Mouse (Mus musculus): ENCODE measurements around the gene Ifng. TPM values are rescaled to one million over a fixed set of nuclear protein-coding genes. Genes with fewer than 3 reads are reported as not detected.

Gene Ifng
- total RNA-seq (2014; rRNA removed) (not detected in 2 replicates), polyA plus RNA-seq (2012; rRNA removed) (0.07 and 0.10 TPM in 2 replicates)

GRCm38 (mm10) chr10:118440742-118441240 is at the start of gene Ifng:
TSS of gene Ifng (plus strand) at chr10:118441046.
- Histone ChIP-seq H3K4me1 (ENCODE audit: control insufficient read depth, insufficient read depth, low read length) (no peaks in the 10 kb centered on the region), H3K36me3 (ENCODE audit: control insufficient read depth, insufficient read depth, low read length) (no peaks in the 10 kb centered on the region), H3K4me3 (ENCODE audit: insufficient read depth, low read depth, low read length) (no peak within 1 kb of the TSS), H3K27me3 (ENCODE audit: control insufficient read depth, insufficient read depth, low read length) (no peaks in the 10 kb centered on the region), H3K27ac (replicated peaks; ENCODE audit: insufficient read depth, low read depth, low read length) (no peak within 1 kb of the TSS), H3K9ac (ENCODE audit: low read depth, low read length) (no peak within 1 kb of the TSS), H3K79me2 (ENCODE audit: control insufficient read depth, insufficient read depth, low read length) (no peaks in the 10 kb centered on the region)
- TF ChIP-seq POLR2A (IDR thresholded peaks at IDR 0.05; ENCODE audit: extremely low read depth, insufficient read depth, low read length) (no peak), CTCF (IDR thresholded peaks at IDR 0.05; ENCODE audit: low read depth, low read length) (no peak)
- WGBS: 90% methylated on average over 11 of the region's 11 CpGs
- no peak for DNase-seq (ENCODE audit: extremely low read depth, low read depth, low spot score)

- Histone ChIP-seq H3K36me3 (ENCODE audit: control insufficient read depth, insufficient read depth, low read length) (no peaks in the 10 kb centered on the region), H3K79me2 (ENCODE audit: control insufficient read depth, insufficient read depth, low read length) (no peaks in the 10 kb centered on the region), H3K4me1 (ENCODE audit: control insufficient read depth, insufficient read depth, low read length) (no peaks in the 10 kb centered on the region), H3K27me3 (ENCODE audit: control insufficient read depth, insufficient read depth, low read length) (no peaks in the 10 kb centered on the region), H3K9ac (ENCODE audit: low read depth, low read length) (no peak overlapping the region), H3K4me3 (ENCODE audit: insufficient read depth, low read depth, low read length) (no peak overlapping the region), H3K27ac (replicated peaks; ENCODE audit: insufficient read depth, low read depth, low read length) (no peak overlapping the region)
- TF ChIP-seq POLR2A (IDR thresholded peaks at IDR 0.05; ENCODE audit: extremely low read depth, insufficient read depth, low read length) (no peak), CTCF (IDR thresholded peaks at IDR 0.05; ENCODE audit: low read depth, low read length) (no peak)
- 79% methylated on average over 16 of the region's 16 CpGs for WGBS
- no peak for DNase-seq (ENCODE audit: extremely low read depth, low read depth, low spot score)
Observed at GRCm38 (mm10) chr10:118399917-118400316, 40.9 kb upstream of the Ifng start.

- TF ChIP-seq POLR2A (IDR thresholded peaks at IDR 0.05; ENCODE audit: extremely low read depth, insufficient read depth, low read length) (no peak), CTCF (IDR thresholded peaks at IDR 0.05; ENCODE audit: low read depth, low read length) (no peak)
- DNase-seq (ENCODE audit: extremely low read depth, low read depth, low spot score): no peak
- Histone ChIP-seq H3K4me3 (ENCODE audit: insufficient read depth, low read depth, low read length) (no peak overlapping the region), H3K36me3 (ENCODE audit: control insufficient read depth, insufficient read depth, low read length) (no peaks in the 10 kb centered on the region), H3K4me1 (ENCODE audit: control insufficient read depth, insufficient read depth, low read length) (no peaks in the 10 kb centered on the region), H3K27me3 (ENCODE audit: control insufficient read depth, insufficient read depth, low read length) (no peaks in the 10 kb centered on the region), H3K27ac (replicated peaks; ENCODE audit: insufficient read depth, low read depth, low read length) (no peak overlapping the region), H3K79me2 (ENCODE audit: control insufficient read depth, insufficient read depth, low read length) (no peaks in the 10 kb centered on the region), H3K9ac (ENCODE audit: low read depth, low read length) (no peak overlapping the region)
- WGBS: 75% methylated on average over 5 of the region's 5 CpGs
Observed at GRCm38 (mm10) chr10:118406463-118407221, 34.2 kb upstream of the Ifng start.

- Histone ChIP-seq H3K27ac (replicated peaks; ENCODE audit: insufficient read depth, low read depth, low read length) (no peak overlapping the region), H3K9ac (ENCODE audit: low read depth, low read length) (no peak overlapping the region), H3K4me3 (ENCODE audit: insufficient read depth, low read depth, low read length) (no peak overlapping the region), H3K27me3 (ENCODE audit: control insufficient read depth, insufficient read depth, low read length) (no peaks in the 10 kb centered on the region), H3K79me2 (ENCODE audit: control insufficient read depth, insufficient read depth, low read length) (no peaks in the 10 kb centered on the region), H3K4me1 (ENCODE audit: control insufficient read depth, insufficient read depth, low read length) (no peaks in the 10 kb centered on the region), H3K36me3 (ENCODE audit: control insufficient read depth, insufficient read depth, low read length) (no peaks in the 10 kb centered on the region)
- TF ChIP-seq POLR2A (IDR thresholded peaks at IDR 0.05; ENCODE audit: extremely low read depth, insufficient read depth, low read length): no peak
- TF ChIP-seq CTCF (IDR thresholded peaks at IDR 0.05; ENCODE audit: low read depth, low read length): peak; percentile 34; the same call in 1 of the 2 replicates
- no peak for DNase-seq (ENCODE audit: extremely low read depth, low read depth, low spot score)
Observed at GRCm38 (mm10) chr10:118411377-118411776, 29.5 kb upstream of the Ifng start.

- Histone ChIP-seq H3K4me3 (ENCODE audit: insufficient read depth, low read depth, low read length) (no peak overlapping the region), H3K27me3 (ENCODE audit: control insufficient read depth, insufficient read depth, low read length) (no peaks in the 10 kb centered on the region), H3K79me2 (ENCODE audit: control insufficient read depth, insufficient read depth, low read length) (no peaks in the 10 kb centered on the region), H3K9ac (ENCODE audit: low read depth, low read length) (no peak overlapping the region), H3K4me1 (ENCODE audit: control insufficient read depth, insufficient read depth, low read length) (no peaks in the 10 kb centered on the region), H3K27ac (replicated peaks; ENCODE audit: insufficient read depth, low read depth, low read length) (no peak overlapping the region), H3K36me3 (ENCODE audit: control insufficient read depth, insufficient read depth, low read length) (no peaks in the 10 kb centered on the region)
- WGBS: 78% methylated on average over 5 of the region's 5 CpGs
- DNase-seq (ENCODE audit: extremely low read depth, low read depth, low spot score): no peak
- TF ChIP-seq CTCF (IDR thresholded peaks at IDR 0.05; ENCODE audit: low read depth, low read length): no peak
- no peak for TF ChIP-seq POLR2A (IDR thresholded peaks at IDR 0.05; ENCODE audit: extremely low read depth, insufficient read depth, low read length)
Observed at GRCm38 (mm10) chr10:118412774-118413173, 28.1 kb upstream of the Ifng start.

GRCm38 (mm10) chr10:118419000-118419425 is 21.8 kb upstream of the Ifng start:
- peak; percentile 7 for DNase-seq (ENCODE audit: extremely low read depth, low read depth, low spot score)

More at GRCm38 (mm10) chr10:118419000-118419425, 21.8 kb upstream of the Ifng start:
- Histone ChIP-seq H3K4me1 (ENCODE audit: control insufficient read depth, insufficient read depth, low read length) (no peaks in the 10 kb centered on the region), H3K4me3 (ENCODE audit: insufficient read depth, low read depth, low read length) (no peak overlapping the region), H3K9ac (ENCODE audit: low read depth, low read length) (no peak overlapping the region), H3K27me3 (ENCODE audit: control insufficient read depth, insufficient read depth, low read length) (no peaks in the 10 kb centered on the region), H3K27ac (replicated peaks; ENCODE audit: insufficient read depth, low read depth, low read length) (no peak overlapping the region), H3K79me2 (ENCODE audit: control insufficient read depth, insufficient read depth, low read length) (no peaks in the 10 kb centered on the region), H3K36me3 (ENCODE audit: control insufficient read depth, insufficient read depth, low read length) (no peaks in the 10 kb centered on the region)
- TF ChIP-seq CTCF (IDR thresholded peaks at IDR 0.05; ENCODE audit: low read depth, low read length) (no peak), POLR2A (IDR thresholded peaks at IDR 0.05; ENCODE audit: extremely low read depth, insufficient read depth, low read length) (no peak)
- 67% methylated on average over 7 of the region's 7 CpGs for WGBS
